Mouse (Mus musculus) gastrocnemius, adult 2 months (tissue): Measurements from ENCODE around the gene Amotl1. TPM values are rescaled to one million over a fixed set of nuclear protein-coding genes. Genes with fewer than 3 reads are reported as not detected.

Source experiments
- DNase-seq: peaks from one replicate; pipeline ENCODE4 v3.0.0; 2022
- H3K27ac ChIP-seq: fragments of 200-600 bp; 2 replicates; pipeline ENCODE4 v1.8.1; 2022; ENCODE audit warnings: mild to moderate bottlenecking
- H3K4me3 ChIP-seq: fragments of 200-600 bp; 2 replicates; pipeline ENCODE4 v1.8.1; 2022; ENCODE audit warnings: mild to moderate bottlenecking, moderate library complexity
- CTCF ChIP-seq: fragments of 200-600 bp; IDR thresholded peaks from 2 replicates; pipeline ENCODE4 v1.8.1; 2022; ENCODE audit warnings: antibody characterized with exemption, mild to moderate bottlenecking, moderate library complexity
- intact Hi-C: fragments of 180-260 bp; cut with DNase I; formaldehyde crosslinking; loops from one replicate; pipeline ENCODE4 v1.15.1; 2025
- total RNA-seq, 2 experiments: library from RNA; stranded (reverse); gene quantifications; 2 replicates each; pipeline ENCODE4 v1.2.3; 2021

Gene Amotl1
- total RNA-seq, 2 experiments from 2014 or later: 397 to 399 TPM

DNA sequence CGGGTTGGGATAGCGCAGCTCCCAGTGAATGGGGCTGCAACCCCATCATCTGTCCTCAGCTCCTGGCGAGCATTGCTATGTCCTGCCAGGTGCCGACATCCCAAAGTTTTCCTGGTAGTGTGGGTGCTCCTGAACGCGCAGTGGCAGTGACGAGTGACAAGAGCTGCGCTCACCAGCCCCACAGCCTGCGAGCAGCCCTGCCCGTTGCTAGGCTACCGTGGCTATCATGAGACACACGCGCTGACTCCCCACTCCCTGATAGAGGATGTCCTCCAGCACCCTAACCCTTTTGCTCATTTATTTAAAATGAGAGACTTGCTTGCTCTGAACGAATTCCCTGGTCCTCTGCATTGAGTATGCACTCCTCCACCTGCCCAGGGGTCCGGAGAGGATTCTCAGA lies 10.7 kb downstream of the Amotl1 start:
- DNase-seq: no peak
- no peak overlapping the region for H3K4me3 ChIP-seq
- no peak for TF ChIP-seq CTCF
- intact Hi-C loops: no loop called here
- no peak overlapping the region for H3K27ac ChIP-seq

GRCm38 (mm10) chr9:14632365-14633163 lies 12.3 kb downstream of the Amotl1 start:
- Histone ChIP-seq H3K27ac (peak overlapping the region; percentile 53), H3K4me3 (no peak overlapping the region)
- no peak for TF ChIP-seq CTCF
- no peak for DNase-seq
- intact Hi-C loops: no loop called here

- Histone ChIP-seq H3K27ac (peak overlapping the region; percentile 53), H3K4me3 (no peak overlapping the region)
- no peak for TF ChIP-seq CTCF
- peak; percentile 79 for DNase-seq
- intact Hi-C loops: no loop called here
These were observed 13.1 kb downstream of the Amotl1 start for GRCm38 (mm10) chr9:14631729-14632128.

DNA sequence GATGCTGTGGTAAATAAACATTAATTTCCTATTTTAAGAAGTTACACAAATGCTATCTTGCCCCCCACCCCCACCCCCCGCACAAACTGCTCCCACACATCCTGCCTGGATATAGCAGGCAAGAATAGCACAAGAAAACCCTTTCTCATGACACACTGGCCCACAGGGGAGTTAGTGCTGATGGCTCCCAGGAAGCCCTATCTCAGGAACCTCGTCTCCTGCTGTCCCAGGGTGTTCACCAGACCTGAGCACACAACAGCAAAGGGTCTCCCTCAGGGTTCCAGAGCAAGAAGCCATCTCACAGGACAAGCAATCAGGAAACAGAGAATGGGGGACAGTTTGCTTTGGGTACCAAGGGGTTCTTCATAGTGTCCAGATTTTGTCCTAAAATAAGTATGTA lies 17.3 kb downstream of the Amotl1 start:
- DNase-seq: no peak
- intact Hi-C loops: no loop called here
- TF ChIP-seq CTCF: no peak
- Histone ChIP-seq H3K4me3 (no peak overlapping the region), H3K27ac (peak overlapping the region; percentile 90)

DNA sequence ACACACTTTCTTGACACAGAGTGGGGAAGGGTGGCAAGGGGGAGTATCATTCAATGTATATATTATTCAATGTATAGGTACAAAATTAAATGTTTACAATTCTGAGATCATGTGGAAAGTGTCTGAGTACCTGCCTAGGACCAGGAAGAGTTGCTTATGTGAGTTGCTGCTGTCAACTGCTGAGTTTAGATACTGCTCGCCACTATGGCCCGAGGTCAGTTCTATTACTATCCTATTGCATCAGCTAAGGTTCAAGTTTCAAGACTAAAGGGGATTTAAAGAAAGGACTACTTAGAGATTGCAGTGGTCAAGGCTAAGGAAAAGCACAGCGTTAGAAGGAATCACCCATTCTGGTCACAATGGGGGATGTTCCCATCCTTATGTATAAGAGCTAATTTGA lies 18.9 kb downstream of the Amotl1 start:
- H3K27ac ChIP-seq: peak overlapping the region; percentile 90
- DNase-seq: no peak
- intact Hi-C loops: loop anchor here (2.0 kb wide), 1 partner anchor 37 kb away; no protein-coding TSS in a partner anchor
- peak overlapping the region; percentile 29 for H3K4me3 ChIP-seq
- TF ChIP-seq CTCF: no peak

DNA sequence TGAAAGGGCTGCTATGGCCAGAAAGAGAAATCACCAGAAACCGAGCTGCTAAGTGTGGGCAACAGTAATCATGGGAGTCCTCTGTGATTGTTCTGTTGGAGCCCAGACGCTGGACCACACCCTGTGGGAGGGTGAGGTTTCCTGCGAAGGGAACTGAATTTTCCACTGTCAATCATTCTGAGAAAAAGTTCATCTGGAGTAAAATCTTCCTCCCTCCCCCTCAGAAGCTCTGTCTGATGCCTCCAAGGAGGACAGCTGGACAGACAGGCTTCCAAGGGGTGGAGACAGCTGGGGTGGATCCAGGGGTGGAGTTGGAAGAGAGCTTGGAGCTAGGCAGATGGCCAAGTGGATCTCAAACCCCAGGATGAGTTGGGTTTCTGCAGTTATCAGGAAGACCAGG lies 19.8 kb downstream of the Amotl1 start:
- Histone ChIP-seq H3K4me3 (peak overlapping the region; percentile 29), H3K27ac (peak overlapping the region; percentile 90)
- peak; percentile 90 for DNase-seq
- intact Hi-C loops: loop anchor here (2.0 kb wide), 1 partner anchor 38 kb away; no protein-coding TSS in a partner anchor
- no peak for TF ChIP-seq CTCF

DNA sequence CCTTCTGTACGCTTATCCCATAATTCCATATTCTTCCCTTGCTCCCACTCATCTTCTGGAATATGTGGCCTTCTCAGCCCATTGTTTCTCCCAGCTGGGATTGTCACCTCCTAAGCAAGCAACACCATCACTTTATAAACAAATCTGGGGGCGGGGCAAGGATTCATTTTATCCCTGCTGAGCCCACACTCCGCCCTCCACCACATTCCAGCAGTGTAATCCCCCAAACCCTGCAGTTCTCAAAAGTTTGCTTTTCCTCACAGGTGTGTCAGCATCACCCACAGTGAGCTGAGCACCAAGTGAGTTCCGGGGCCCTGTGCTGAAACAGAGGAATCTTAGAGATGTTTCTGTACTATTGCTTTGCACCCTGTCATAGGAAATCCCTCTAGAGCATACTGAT lies 20.9 kb downstream of the Amotl1 start:
- intact Hi-C loops: loop anchor here (2.0 kb wide), 1 partner anchor 39 kb away; no protein-coding TSS in a partner anchor
- Histone ChIP-seq H3K4me3 (peak overlapping the region; percentile 29), H3K27ac (peak overlapping the region; percentile 90)
- no peak for DNase-seq
- no peak for TF ChIP-seq CTCF

- peak; percentile 83 for DNase-seq
- TF ChIP-seq CTCF: no peak
- H3K4me3 ChIP-seq: peak overlapping the region; percentile 49
- intact Hi-C loops: no loop called here
- peak overlapping the region; percentile 90 for H3K27ac ChIP-seq
These were observed 21.6 kb downstream of the Amotl1 start for GRCm38 (mm10) chr9:14623250-14623649.

GRCm38 (mm10) chr9:14622848-14623247 lies 22.0 kb downstream of the Amotl1 start:
- Histone ChIP-seq H3K27ac (peak overlapping the region; percentile 90), H3K4me3 (peak overlapping the region; percentile 49)
- intact Hi-C loops: no loop called here
- no peak for DNase-seq
- no peak for TF ChIP-seq CTCF

GRCm38 (mm10) chr9:14620107-14620506 lies 24.7 kb downstream of the Amotl1 start:
- no peak for DNase-seq
- intact Hi-C loops: no loop called here
- Histone ChIP-seq H3K27ac (peak overlapping the region; percentile 53), H3K4me3 (no peak overlapping the region)
- TF ChIP-seq CTCF: no peak

- no peak for TF ChIP-seq CTCF
- DNase-seq: peak; percentile 84
- peak overlapping the region; percentile 92 for H3K4me3 ChIP-seq
- H3K27ac ChIP-seq: peak overlapping the region; percentile 98
- intact Hi-C loops: no loop called here
These were observed 29.6 kb downstream of the Amotl1 start for GRCm38 (mm10) chr9:14614931-14615880.

DNA sequence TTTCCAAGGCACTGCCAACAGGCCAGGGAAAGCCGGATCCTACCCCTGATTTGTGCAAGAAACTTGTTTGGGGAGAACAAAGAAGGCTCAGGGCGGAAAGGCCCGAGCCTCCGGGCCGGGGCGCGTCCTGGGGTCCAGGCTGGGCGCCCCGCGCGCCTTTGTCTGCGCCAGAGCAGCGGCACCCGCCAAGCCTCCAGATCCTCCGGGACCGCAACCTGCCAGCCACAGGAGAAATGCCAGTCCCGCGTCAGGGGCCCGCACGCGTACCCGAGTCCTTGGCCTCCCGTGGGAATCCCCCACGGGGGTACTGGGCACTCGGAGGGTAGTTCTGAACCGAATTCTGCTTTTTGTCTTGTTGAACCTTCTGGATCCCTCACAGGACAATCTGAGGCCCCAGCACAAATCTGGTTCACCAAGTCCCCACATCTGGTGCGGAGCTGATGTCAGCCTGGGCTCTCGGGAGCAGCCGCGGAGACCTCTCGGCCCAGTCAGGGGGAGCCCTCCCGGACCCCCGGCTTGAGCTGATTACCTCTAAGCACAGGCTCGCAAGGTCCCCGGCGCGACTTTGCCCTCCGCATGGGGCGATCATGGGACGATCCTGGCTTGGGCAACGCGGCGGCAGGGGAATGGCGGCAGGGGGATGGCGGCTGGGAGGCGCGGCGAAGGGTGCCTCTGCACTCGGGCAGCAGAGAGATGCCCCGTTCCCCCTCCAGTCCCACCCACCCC lies 30.5 kb downstream of the Amotl1 start:
- intact Hi-C loops: no loop called here
- Histone ChIP-seq H3K27ac (peak overlapping the region; percentile 98), H3K4me3 (peak overlapping the region; percentile 92)
- TF ChIP-seq CTCF: no peak
- peak; percentile 71 for DNase-seq
